ENCODE assay signal across 12 mouse cellular contexts in genomic region chr1:55736762-55737288, GRCm38 (mm10).
DNase-seq lines count a peak whose midpoint lies in the region; ATAC-seq lines count a peak whose summit lies in the region.
"Had no signal": no experiment of that assay in that cellular context is flagged by ENCODE, and none has a peak within 500 bp of the region (broad histone marks: within the 10 kb centered on the region; RNA-seq: fewer than 3 reads in every experiment).

No protein-coding gene starts in this region.

- H3K4me2 ChIP-seq in forebrain, embryonic 14.5 days (ENCODE audit: low read length): no peak overlapping the region
- no peak overlapping the region for H3K4me2 ChIP-seq in forebrain, embryonic 11.5 days (ENCODE audit: low read depth, low read length, severe bottlenecking)
- no peak overlapping the region for H3K4me2 ChIP-seq in kidney, embryonic 15.5 days
- H3K4me2 ChIP-seq: embryonic facial prominence, embryonic 12.5 days; forebrain, embryonic 13.5 days; hindbrain, embryonic 13.5 days had no signal

- no peaks in the 10 kb centered on the region for H3K36me3 ChIP-seq in forebrain, embryonic 14.5 days (ENCODE audit: control insufficient read depth, insufficient read depth, low read length)
- no peaks in the 10 kb centered on the region for H3K36me3 ChIP-seq in forebrain, embryonic 11.5 days (ENCODE audit: control insufficient read depth, insufficient read depth, low read length)
- no peaks in the 10 kb centered on the region for H3K36me3 ChIP-seq in kidney, embryonic 15.5 days
- H3K36me3 ChIP-seq: embryonic facial prominence, embryonic 12.5 days; heart, embryonic 10.5 days; hindbrain, embryonic 13.5 days had no signal

- DNase-seq in forebrain, embryonic 14.5 days (ENCODE audit: low spot score): no peak
- no peak for DNase-seq in forebrain, embryonic 11.5 days (ENCODE audit: low spot score)
- no peak for DNase-seq in kidney, postnatal 14 days
- DNase-seq in ovary, postnatal 14 days (ENCODE audit: low spot score): peak; percentile 6
- DNase-seq in ovary, postnatal 10 days (ENCODE audit: low spot score): no peak
- no peak for DNase-seq in gastrocnemius, postnatal 4 days (ENCODE audit: low spot score in 2 of 2)

- no peak overlapping the region for H3K4me3 ChIP-seq in forebrain, embryonic 14.5 days (ENCODE audit: low read depth, low read length)
- no peak overlapping the region for H3K4me3 ChIP-seq in forebrain, embryonic 11.5 days (ENCODE audit: low read depth, low read length)
- no peak overlapping the region for H3K4me3 ChIP-seq in kidney, embryonic 15.5 days (replicated peaks)
- H3K4me3 ChIP-seq: embryonic facial prominence, embryonic 12.5 days; forebrain, embryonic 13.5 days; gastrocnemius, adult 2 months; heart, embryonic 10.5 days; hindbrain, embryonic 13.5 days had no signal

- no peaks in the 10 kb centered on the region for H3K27me3 ChIP-seq in forebrain, embryonic 14.5 days (replicated peaks; ENCODE audit: control insufficient read depth, insufficient read depth, low read length)
- no peaks in the 10 kb centered on the region for H3K27me3 ChIP-seq in forebrain, embryonic 11.5 days (ENCODE audit: control insufficient read depth, insufficient read depth, low read length)
- H3K27me3 ChIP-seq in kidney, embryonic 15.5 days: no peaks in the 10 kb centered on the region
- H3K27me3 ChIP-seq: hindbrain, embryonic 13.5 days had no signal

- 61% methylated on average over 5 of the region's 5 CpGs for WGBS in forebrain, embryonic 14.5 days
- WGBS in forebrain, embryonic 11.5 days: 66% methylated on average over 5 of the region's 5 CpGs
- 28% methylated on average over 5 of the region's 5 CpGs for WGBS in kidney, embryonic 15.5 days

- H3K9ac ChIP-seq in forebrain, embryonic 14.5 days (ENCODE audit: low read length): no peak overlapping the region
- H3K9ac ChIP-seq in forebrain, embryonic 11.5 days (ENCODE audit: low read length): no peak overlapping the region
- no peak overlapping the region for H3K9ac ChIP-seq in kidney, embryonic 15.5 days
- H3K9ac ChIP-seq: embryonic facial prominence, embryonic 12.5 days; forebrain, embryonic 13.5 days; hindbrain, embryonic 13.5 days had no signal

- no peaks in the 10 kb centered on the region for H3K9me3 ChIP-seq in forebrain, embryonic 14.5 days (replicated peaks; ENCODE audit: control insufficient read depth, low read length)
- no peaks in the 10 kb centered on the region for H3K9me3 ChIP-seq in forebrain, embryonic 11.5 days (ENCODE audit: control insufficient read depth, low read length)
- H3K9me3 ChIP-seq in kidney, embryonic 15.5 days (replicated peaks): no peaks in the 10 kb centered on the region
- H3K9me3 ChIP-seq: embryonic facial prominence, embryonic 12.5 days; forebrain, embryonic 13.5 days; heart, embryonic 10.5 days; hindbrain, embryonic 13.5 days had no signal

- H3K27ac ChIP-seq in forebrain, embryonic 14.5 days (ENCODE audit: low read depth, low read length): no peak overlapping the region
- no peak overlapping the region for H3K27ac ChIP-seq in forebrain, embryonic 11.5 days (ENCODE audit: low read depth, low read length)
- no peak overlapping the region for H3K27ac ChIP-seq in kidney, embryonic 15.5 days
- H3K27ac ChIP-seq: embryonic facial prominence, embryonic 12.5 days; forebrain, embryonic 13.5 days; gastrocnemius, adult 2 months; heart, embryonic 10.5 days; hindbrain, embryonic 13.5 days had no signal

- peak; percentile 25; the same call in 1 of the 2 replicates for ATAC-seq in forebrain, embryonic 14.5 days
- no peak for ATAC-seq in forebrain, embryonic 11.5 days (replicated peaks; ENCODE audit: low FRiP score)
- 0 out of 2 replicates have a peak, but pooled peaks have one; percentile 23 for ATAC-seq in kidney, embryonic 15.5 days (replicated peaks; ENCODE audit: low FRiP score)

- no peaks in the 10 kb centered on the region for H3K4me1 ChIP-seq in forebrain, embryonic 14.5 days (ENCODE audit: control insufficient read depth, insufficient read depth, low read length)
- no peaks in the 10 kb centered on the region for H3K4me1 ChIP-seq in forebrain, embryonic 11.5 days (replicated peaks; ENCODE audit: control insufficient read depth, insufficient read depth, low read length)
- peaks cover 29% of the 10 kb centered on the region for H3K4me1 ChIP-seq in kidney, embryonic 15.5 days
- H3K4me1 ChIP-seq: embryonic facial prominence, embryonic 12.5 days; heart, embryonic 10.5 days; hindbrain, embryonic 13.5 days had no signal
